Mouse (Mus musculus) ovary, postnatal 10 days (tissue): ENCODE data around the gene Ffar2.

Experiments used
- DNase-seq: peaks from one replicate; pipeline ENCODE4 v3.0.0; 2022; ENCODE audit warnings: low spot score

The Ffar2 gene

GRCm38 (mm10) chr7:30769236-30769635 is 54.3 kb downstream of the Ffar2 start:
- DNase-seq: no peak
